Mouse (Mus musculus) thymus, adult 2 months (tissue): Measurements from ENCODE around the gene Bmt2.

Experiments used
- CTCF ChIP-seq: fragments of 200-500 bp; IDR thresholded peaks from 2 replicates; pipeline ENCODE4 v1.5.1; 2012; ENCODE audit warnings: mild to moderate bottlenecking, control low read depth, low read length, moderate library complexity, borderline replicate concordance; ENCODE audit not compliant: control insufficient read depth, poor library complexity, insufficient read depth; ENCODE audit errors: extremely low read depth
- POLR2A ChIP-seq: fragments of 200-500 bp; IDR thresholded peaks from 2 replicates; pipeline ENCODE4 v1.6.1; 2012; ENCODE audit warnings: mild to moderate bottlenecking, low read length, control low read depth, moderate library complexity; ENCODE audit not compliant: control insufficient read depth, poor library complexity, insufficient read depth; ENCODE audit errors: extremely low read depth

DNA sequence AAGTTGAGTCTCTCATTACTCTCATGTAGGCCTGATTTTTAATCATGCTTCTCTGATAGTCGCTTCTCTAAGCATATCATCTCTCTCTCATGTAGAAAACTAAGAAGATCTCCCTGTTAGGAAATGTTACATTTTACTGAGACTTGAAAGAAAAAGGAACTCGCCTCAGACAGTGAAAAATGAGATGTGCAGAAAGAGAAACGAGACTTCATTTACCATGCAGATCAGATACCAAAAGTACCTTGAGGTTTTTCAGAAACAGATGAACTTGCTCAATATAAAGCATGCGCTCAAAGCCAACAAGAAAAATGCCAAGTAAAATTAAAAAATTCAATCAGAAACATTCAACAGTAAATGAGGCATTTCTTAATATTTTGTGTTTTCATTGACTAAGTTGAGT, 19.1 kb upstream of the Bmt2 start:
- TF ChIP-seq CTCF: no peak
- no peak for TF ChIP-seq POLR2A
